Mouse (Mus musculus): Measurements from ENCODE around the gene Pcbp2. TPM values are rescaled to one million over a fixed set of nuclear protein-coding genes. Genes with fewer than 3 reads are reported as not detected.

The Pcbp2 gene
- polyA plus RNA-seq, 1 experiment from 2014 or later, result 120 TPM

GRCm38 (mm10) chr15:102459847-102460246, 10.5 kb upstream of the Pcbp2 start:
- Histone ChIP-seq H3K27ac (ENCODE audit: low read depth, low read length) (no peak overlapping the region), H3K27me3 (replicated peaks; ENCODE audit: control insufficient read depth, insufficient read depth, low read length) (no peaks in the 10 kb centered on the region), H3K36me3 (ENCODE audit: control insufficient read depth, insufficient read depth, low read length) (no peaks in the 10 kb centered on the region), H3K9ac (ENCODE audit: low read depth, low read length) (no peak overlapping the region), H3K4me2 (ENCODE audit: low read length) (peak overlapping the region; percentile 71), H3K4me1 (ENCODE audit: control insufficient read depth, insufficient read depth, low read depth, low read length) (peaks cover 14% of the 10 kb centered on the region), H3K4me3 (ENCODE audit: low read length) (no peak overlapping the region), H3K9me3 (ENCODE audit: control insufficient read depth, low read length) (no peaks in the 10 kb centered on the region)
- ATAC-seq, result no peak
- 68% methylated on average over 5 of the region's 5 CpGs for WGBS

- no peaks in the 10 kb centered on the region for H3K36me3 ChIP-seq (ENCODE audit: control insufficient read depth, insufficient read depth, low read length)
Measured at GRCm38 (mm10) chr15:102460409-102460808, 9.9 kb upstream of the Pcbp2 start.

DNA sequence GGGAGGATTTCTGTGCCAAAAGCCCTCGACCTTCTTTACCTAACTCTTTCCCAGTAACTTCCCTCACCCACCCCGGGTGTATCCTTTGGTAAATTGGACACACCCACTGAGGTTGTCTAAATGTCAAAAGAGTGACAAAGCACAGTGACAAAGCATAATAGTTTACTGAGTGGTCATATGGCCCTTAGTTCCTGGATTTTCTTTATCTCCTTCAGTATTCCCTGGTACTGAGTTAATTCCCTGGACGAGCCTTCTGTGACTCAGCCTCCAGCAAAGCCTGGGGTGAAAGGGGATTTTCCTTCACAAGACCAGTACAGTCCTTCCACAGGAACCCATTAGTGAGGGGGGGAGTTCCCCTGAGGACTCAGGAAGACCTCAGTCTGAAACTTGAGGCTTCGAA, 9.4 kb upstream of the Pcbp2 start:
- H3K4me1 ChIP-seq (ENCODE audit: control insufficient read depth, insufficient read depth, low read depth, low read length), result peaks cover 14% of the 10 kb centered on the region
- H3K36me3 ChIP-seq (ENCODE audit: control insufficient read depth, insufficient read depth, low read length), result no peaks in the 10 kb centered on the region
- H3K4me3 ChIP-seq (ENCODE audit: low read length), result no peak overlapping the region
- H3K9ac ChIP-seq (ENCODE audit: low read depth, low read length), result no peak overlapping the region
- no peak for ATAC-seq
- H3K4me2 ChIP-seq (ENCODE audit: low read length), result no peak overlapping the region
- no peaks in the 10 kb centered on the region for H3K27me3 ChIP-seq (replicated peaks; ENCODE audit: control insufficient read depth, insufficient read depth, low read length)
- no peak overlapping the region for H3K27ac ChIP-seq (ENCODE audit: low read depth, low read length)
- 73% methylated on average over 4 of the region's 4 CpGs for WGBS
- H3K9me3 ChIP-seq (ENCODE audit: control insufficient read depth, low read length), result no peaks in the 10 kb centered on the region

More at GRCm38 (mm10) chr15:102460409-102460808, 9.9 kb upstream of the Pcbp2 start:
- Histone ChIP-seq H3K9ac (ENCODE audit: low read depth, low read length) (no peak overlapping the region; the same call in 1 of the 2 replicates), H3K4me2 (ENCODE audit: low read length) (no peak overlapping the region), H3K27me3 (replicated peaks; ENCODE audit: control insufficient read depth, insufficient read depth, low read length) (no peaks in the 10 kb centered on the region), H3K4me3 (ENCODE audit: low read length) (no peak overlapping the region), H3K27ac (ENCODE audit: low read depth, low read length) (no peak overlapping the region), H3K4me1 (ENCODE audit: control insufficient read depth, insufficient read depth, low read depth, low read length) (peaks cover 14% of the 10 kb centered on the region), H3K9me3 (ENCODE audit: control insufficient read depth, low read length) (no peaks in the 10 kb centered on the region)
- no peak for ATAC-seq
- 84% methylated on average over 12 of the region's 12 CpGs for WGBS

DNA sequence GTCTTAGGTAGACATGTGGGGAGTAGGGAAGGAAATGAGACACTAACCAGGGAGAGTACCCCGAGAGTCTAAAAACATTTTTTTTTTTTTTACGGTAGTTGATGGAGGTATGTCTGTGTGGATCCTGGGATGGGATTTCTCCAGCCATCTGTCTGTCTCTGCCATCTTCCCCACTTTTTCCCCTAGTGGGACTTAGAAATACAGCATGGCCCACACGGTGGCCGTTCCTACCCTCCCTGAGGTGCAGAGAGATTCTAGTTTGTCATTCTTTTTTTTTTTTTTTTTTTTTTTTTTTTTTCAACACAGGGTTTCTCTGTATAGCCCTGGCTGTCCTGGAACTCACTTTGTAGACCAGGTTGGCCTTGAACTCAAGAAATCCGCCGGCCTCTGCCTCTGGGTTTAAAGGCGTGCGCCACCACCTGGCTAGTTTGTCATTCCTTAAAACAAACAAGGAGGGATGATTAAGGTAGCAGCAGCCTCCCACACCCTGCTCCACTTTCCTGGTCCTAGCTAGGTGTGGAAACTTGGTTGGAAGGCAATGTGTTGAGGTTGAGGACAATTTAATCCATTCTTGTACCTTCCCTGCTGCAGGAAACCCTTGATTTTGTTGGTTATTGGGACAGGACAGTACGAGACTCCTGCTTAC, 8.8 kb upstream of the Pcbp2 start:
- H3K4me2 ChIP-seq (ENCODE audit: low read length), result no peak overlapping the region
- no peak for ATAC-seq
- no peak overlapping the region for H3K4me3 ChIP-seq (ENCODE audit: low read length)
- peaks cover 14% of the 10 kb centered on the region for H3K4me1 ChIP-seq (ENCODE audit: control insufficient read depth, insufficient read depth, low read depth, low read length)
- 88% methylated on average over 9 of the region's 9 CpGs for whole genome bisulfite sequencing
- no peak overlapping the region for H3K27ac ChIP-seq (ENCODE audit: low read depth, low read length)
- H3K36me3 ChIP-seq (ENCODE audit: control insufficient read depth, insufficient read depth, low read length), result no peaks in the 10 kb centered on the region
- H3K9ac ChIP-seq (ENCODE audit: low read depth, low read length), result no peak overlapping the region
- no peaks in the 10 kb centered on the region for H3K9me3 ChIP-seq (ENCODE audit: control insufficient read depth, low read length)
- no peaks in the 10 kb centered on the region for H3K27me3 ChIP-seq (replicated peaks; ENCODE audit: control insufficient read depth, insufficient read depth, low read length)

- no peak for ATAC-seq
- no peaks in the 10 kb centered on the region for H3K36me3 ChIP-seq (ENCODE audit: control insufficient read depth, insufficient read depth, low read length)
- H3K9ac ChIP-seq (ENCODE audit: low read depth, low read length), result no peak overlapping the region
- H3K9me3 ChIP-seq (ENCODE audit: control insufficient read depth, low read length), result no peaks in the 10 kb centered on the region
- H3K27ac ChIP-seq (ENCODE audit: low read depth, low read length), result no peak overlapping the region
- H3K4me2 ChIP-seq (ENCODE audit: low read length), result no peak overlapping the region
- H3K27me3 ChIP-seq (replicated peaks; ENCODE audit: control insufficient read depth, insufficient read depth, low read length), result no peaks in the 10 kb centered on the region
- peaks cover 11% of the 10 kb centered on the region for H3K4me1 ChIP-seq (ENCODE audit: control insufficient read depth, insufficient read depth, low read depth, low read length)
- no peak overlapping the region for H3K4me3 ChIP-seq (ENCODE audit: low read length)
Measured at GRCm38 (mm10) chr15:102463666-102464065, 6.7 kb upstream of the Pcbp2 start.

DNA sequence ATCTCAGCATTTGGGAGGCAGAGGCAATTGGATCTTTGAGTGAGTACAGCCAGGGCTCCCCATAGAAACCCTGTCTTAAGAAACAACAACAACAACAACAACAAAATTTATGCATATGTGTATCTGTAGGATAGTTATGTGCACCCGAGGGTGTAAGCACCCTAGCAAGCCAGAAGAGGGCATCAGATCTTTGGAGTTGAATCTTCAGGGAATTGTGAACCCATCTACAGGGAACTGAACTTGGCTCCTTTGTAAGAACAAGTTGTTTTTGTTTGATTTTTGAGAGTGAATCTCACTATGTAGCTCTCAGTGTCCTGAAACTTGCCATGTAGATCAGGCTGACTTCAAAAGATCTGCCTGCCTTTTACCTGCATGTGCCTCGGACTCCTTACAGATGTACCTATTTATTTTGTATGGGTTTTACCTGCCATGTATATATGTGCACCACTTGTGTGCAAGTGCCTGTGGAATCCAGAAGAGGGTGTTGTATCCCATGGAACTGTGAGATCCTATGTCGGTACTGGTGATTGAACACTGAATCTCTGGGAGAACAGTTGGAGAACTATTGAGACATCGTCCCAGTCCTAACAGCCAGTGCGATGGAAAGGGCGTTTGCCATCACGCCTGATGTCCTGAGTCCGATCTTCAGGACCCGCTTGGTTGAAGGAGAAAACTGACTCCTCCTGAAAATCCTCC, 1.5 kb upstream of the Pcbp2 start:
- WGBS, result 96% methylated on average over 9 of the region's 9 CpGs
- Histone ChIP-seq H3K9me3 (ENCODE audit: control insufficient read depth, low read length) (no peaks in the 10 kb centered on the region), H3K4me3 (ENCODE audit: low read length) (no peak overlapping the region), H3K36me3 (ENCODE audit: control insufficient read depth, insufficient read depth, low read length) (no peaks in the 10 kb centered on the region), H3K27me3 (replicated peaks; ENCODE audit: control insufficient read depth, insufficient read depth, low read length) (no peaks in the 10 kb centered on the region), H3K27ac (ENCODE audit: low read depth, low read length) (no peak overlapping the region), H3K4me2 (ENCODE audit: low read length) (no peak overlapping the region), H3K4me1 (ENCODE audit: control insufficient read depth, insufficient read depth, low read depth, low read length) (peaks cover 13% of the 10 kb centered on the region), H3K9ac (ENCODE audit: low read depth, low read length) (no peak overlapping the region)
- ATAC-seq, result no peak

DNA sequence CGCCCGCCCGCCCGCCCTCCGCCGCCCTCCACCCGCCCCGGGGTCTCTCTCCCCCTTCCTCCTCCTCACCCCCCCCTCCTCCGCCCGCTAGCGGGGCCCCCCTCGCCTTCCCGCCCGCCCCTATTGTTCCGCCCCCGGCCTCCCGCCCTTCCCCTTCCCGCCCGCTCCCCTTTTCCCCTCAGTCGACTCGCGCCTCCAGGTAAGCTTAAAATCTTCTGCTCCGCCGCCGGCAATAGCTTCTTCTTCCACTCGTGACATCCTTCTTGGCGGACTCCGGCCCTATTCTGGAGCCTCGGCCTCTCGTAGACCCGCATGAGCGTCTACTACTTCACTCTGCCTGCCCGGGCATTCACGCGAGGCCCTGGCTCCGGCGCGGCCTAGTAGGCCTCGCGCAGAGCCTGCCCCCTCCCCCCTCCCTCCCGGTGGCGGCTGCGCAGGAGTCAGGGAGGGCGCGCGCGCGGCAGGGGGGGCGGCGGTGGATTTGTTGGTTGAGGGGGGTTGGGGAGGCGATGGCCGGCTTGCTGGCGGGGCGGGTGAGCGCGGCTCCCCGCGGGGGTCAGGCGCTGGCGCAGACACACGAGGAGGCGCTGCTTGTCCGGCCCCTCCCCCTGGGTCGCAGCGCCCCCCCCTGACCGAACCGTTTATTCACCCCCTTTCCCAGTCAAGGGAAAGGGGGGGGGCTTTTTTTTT, 411 bp downstream of the Pcbp2 start:
- Histone ChIP-seq H3K4me3 (ENCODE audit: low read length) (peak overlapping the region; percentile 76), H3K36me3 (ENCODE audit: control insufficient read depth, insufficient read depth, low read length) (peaks cover 12% of the 10 kb centered on the region), H3K27me3 (replicated peaks; ENCODE audit: control insufficient read depth, insufficient read depth, low read length) (no peaks in the 10 kb centered on the region), H3K4me1 (ENCODE audit: control insufficient read depth, insufficient read depth, low read depth, low read length) (peaks cover 13% of the 10 kb centered on the region), H3K9me3 (ENCODE audit: control insufficient read depth, low read length) (no peaks in the 10 kb centered on the region), H3K9ac (ENCODE audit: low read depth, low read length) (peak overlapping the region; percentile 86), H3K4me2 (ENCODE audit: low read length) (peak overlapping the region; percentile 73), H3K27ac (ENCODE audit: low read depth, low read length) (peak overlapping the region; percentile 98)
- under 1% methylated on average over 34 of the region's 67 CpGs for WGBS
- ATAC-seq, result peak; percentile 73

DNA sequence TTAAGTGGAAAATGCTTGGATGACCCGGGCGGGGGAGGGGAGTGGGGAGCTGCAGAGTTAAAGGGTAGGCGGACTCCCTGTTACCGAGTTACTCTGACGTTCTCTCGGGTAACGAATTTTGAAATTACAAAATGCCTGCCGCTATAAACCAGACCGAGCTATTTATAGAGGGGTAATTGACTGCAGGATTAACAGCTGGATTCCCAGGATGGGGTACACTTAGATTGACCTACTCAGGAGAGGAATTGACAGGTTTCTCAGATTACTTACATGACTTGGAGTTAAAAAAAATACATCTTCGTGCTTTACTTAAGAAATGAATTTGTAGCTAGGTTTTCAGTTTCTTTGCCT, 931 bp downstream of the Pcbp2 start:
- peak overlapping the region; percentile 98 for H3K27ac ChIP-seq (ENCODE audit: low read depth, low read length)
- H3K27me3 ChIP-seq (replicated peaks; ENCODE audit: control insufficient read depth, insufficient read depth, low read length), result no peaks in the 10 kb centered on the region
- H3K9me3 ChIP-seq (ENCODE audit: control insufficient read depth, low read length), result no peaks in the 10 kb centered on the region
- no peak for ATAC-seq
- under 1% methylated on average over 10 of the region's 10 CpGs for WGBS
- H3K4me1 ChIP-seq (ENCODE audit: control insufficient read depth, insufficient read depth, low read depth, low read length), result peaks cover 13% of the 10 kb centered on the region
- H3K4me2 ChIP-seq (ENCODE audit: low read length), result peak overlapping the region; percentile 73
- H3K4me3 ChIP-seq (ENCODE audit: low read length), result peak overlapping the region; percentile 76
- peaks cover 14% of the 10 kb centered on the region for H3K36me3 ChIP-seq (ENCODE audit: control insufficient read depth, insufficient read depth, low read length)
- H3K9ac ChIP-seq (ENCODE audit: low read depth, low read length), result peak overlapping the region; percentile 86

GRCm38 (mm10) chr15:102471727-102472126, 1.4 kb downstream of the Pcbp2 start:
- Histone ChIP-seq H3K9ac (ENCODE audit: low read depth, low read length) (no peak overlapping the region), H3K4me3 (ENCODE audit: low read length) (peak overlapping the region; percentile 76; the same call in 1 of the 2 replicates), H3K4me2 (ENCODE audit: low read length) (peak overlapping the region; percentile 73), H3K4me1 (ENCODE audit: control insufficient read depth, insufficient read depth, low read depth, low read length) (peaks cover 13% of the 10 kb centered on the region), H3K27ac (ENCODE audit: low read depth, low read length) (no peak overlapping the region), H3K36me3 (ENCODE audit: control insufficient read depth, insufficient read depth, low read length) (peaks cover 18% of the 10 kb centered on the region), H3K27me3 (replicated peaks; ENCODE audit: control insufficient read depth, insufficient read depth, low read length) (no peaks in the 10 kb centered on the region), H3K9me3 (ENCODE audit: control insufficient read depth, low read length) (no peaks in the 10 kb centered on the region)
- no peak for ATAC-seq

Data from hindbrain, embryonic 16.5 days (tissue).